Mouse (Mus musculus) hindbrain, embryonic 14.5 days (tissue): Measurements from ENCODE around the gene Atxn1. TPM values are rescaled to one million over a fixed set of nuclear protein-coding genes. Genes with fewer than 3 reads are reported as not detected.

ENCODE experiments used
- ATAC-seq: fragments of 200-750 bp; cut with Nextera tagmentation; 2 replicates; pipeline ENCODE4 v1.8.0; 2017; ENCODE audit warnings: moderate number of reproducible peaks, mild to moderate bottlenecking, moderate TSS enrichment, moderate library complexity; ENCODE audit not compliant: low FRiP score
- DNase-seq: peaks from one replicate; pipeline ENCODE4 v3.0.0-alpha.2; 2015; ENCODE audit warnings: low spot score
- H3K27ac ChIP-seq: fragments of 300-500 bp; sonication (generic); 2 replicates; pipeline ENCODE4 v1.5.1; 2014; ENCODE audit warnings: mild to moderate bottlenecking, moderate library complexity
- H3K27me3 ChIP-seq: fragments of 300-500 bp; sonication (generic); 2 replicates; pipeline ENCODE4 v1.6.1; 2014; ENCODE audit warnings: mild to moderate bottlenecking, low read length, mixed read lengths; ENCODE audit not compliant: control insufficient read depth, insufficient read depth
- H3K36me3 ChIP-seq: fragments of 300-500 bp; sonication (generic); replicated peaks from 2 replicates; pipeline ENCODE4 v1.6.1; 2014; ENCODE audit not compliant: control insufficient read depth, insufficient read depth
- H3K4me1 ChIP-seq: fragments of 300-500 bp; sonication (generic); replicated peaks from 2 replicates; pipeline ENCODE4 v1.6.1; 2014; ENCODE audit warnings: antibody characterized with exemption, low read length, mixed read lengths; ENCODE audit not compliant: control insufficient read depth, insufficient read depth
- H3K4me2 ChIP-seq: fragments of 300-500 bp; sonication (generic); replicated peaks from 2 replicates; pipeline ENCODE4 v1.6.1; 2014; ENCODE audit warnings: mild to moderate bottlenecking, moderate library complexity
- H3K4me3 ChIP-seq: fragments of 300-500 bp; sonication (generic); replicated peaks from 2 replicates; pipeline ENCODE4 v1.5.1; 2014; ENCODE audit warnings: mild to moderate bottlenecking, low read length
- H3K9ac ChIP-seq: fragments of 300-500 bp; sonication (generic); 2 replicates; pipeline ENCODE4 v1.6.1; 2014
- H3K9me3 ChIP-seq: fragments of 300-500 bp; sonication (generic); 2 replicates; pipeline ENCODE4 v1.6.1; 2016; ENCODE audit warnings: low read length; ENCODE audit not compliant: control insufficient read depth
- WGBS: fragments of 180-500 bp; shearing (Covaris S2); extraction: QIAGEN DNeasy Blood & Tissue Kit; methylation state at CpG from one replicate; pipeline ENCODE4 v1.1.7; 2014; 5-methylcytosine and 5-hydroxymethylcytosine counted together
- polyA plus RNA-seq: library from polyadenylated mRNA; unstranded; fragments of >200 nt; fragmentation: Nextera tagmentation; extraction: Ambion mirVana; gene quantifications from 2 replicates; pipeline ENCODE4 v1.2.1, GENCODE M21; 2014

The Atxn1 gene
- polyA plus RNA-seq, 1 experiment from 2014 or later = 8.1 TPM

GRCm38 (mm10) chr13:45911848-45912247 is 53.0 kb downstream of the Atxn1 start:
- DNase-seq (no peak), ATAC-seq (no peak)
- no peak overlapping the region for H3K9ac ChIP-seq
- no peak overlapping the region for H3K27ac ChIP-seq
- H3K9me3 ChIP-seq = no peaks in the 10 kb centered on the region
- no peaks in the 10 kb centered on the region for H3K36me3 ChIP-seq
- H3K27me3 ChIP-seq = no peaks in the 10 kb centered on the region
- H3K4me1 ChIP-seq = peaks cover 9% of the 10 kb centered on the region; the same call in 1 of the 2 replicates
- 80% methylated on average over 7 of the region's 7 CpGs for WGBS
- no peak overlapping the region for H3K4me2 ChIP-seq
- no peak overlapping the region for H3K4me3 ChIP-seq

- Histone ChIP-seq H3K9me3 (no peaks in the 10 kb centered on the region), H3K4me3 (no peak overlapping the region)
These were observed 53.7 kb downstream of the Atxn1 start for GRCm38 (mm10) chr13:45911069-45911468.

DNA sequence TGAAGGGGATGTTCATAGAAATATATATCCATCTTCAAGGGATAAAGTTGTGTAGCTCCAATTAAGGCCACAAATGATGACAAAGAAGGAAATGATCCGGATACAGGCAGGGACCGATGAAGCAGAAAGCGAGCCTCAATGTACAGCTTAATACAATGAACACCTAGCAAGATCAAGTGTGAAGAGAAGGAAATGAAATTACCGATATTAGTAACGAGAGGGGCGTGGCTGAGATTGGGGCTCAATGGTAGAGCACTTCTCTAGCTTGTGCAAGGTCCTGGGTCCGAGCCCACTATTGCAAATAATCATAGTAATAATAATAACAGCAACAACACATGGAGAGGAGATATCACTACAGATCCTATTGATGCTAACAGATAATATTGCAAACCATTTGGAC is 54.5 kb downstream of the Atxn1 start:
- H3K27me3 ChIP-seq = no peaks in the 10 kb centered on the region
- 91% methylated on average over 7 of the region's 7 CpGs for whole genome bisulfite sequencing
- no peak overlapping the region for H3K27ac ChIP-seq
- DNase-seq (no peak), ATAC-seq (no peak)
- H3K9ac ChIP-seq = no peak overlapping the region
- H3K4me3 ChIP-seq = no peak overlapping the region
- H3K4me2 ChIP-seq = no peak overlapping the region
- no peaks in the 10 kb centered on the region for H3K9me3 ChIP-seq
- peaks cover 15% of the 10 kb centered on the region; the same call in 1 of the 2 replicates for H3K4me1 ChIP-seq
- H3K36me3 ChIP-seq = no peaks in the 10 kb centered on the region

More at GRCm38 (mm10) chr13:45911069-45911468, 53.7 kb downstream of the Atxn1 start:
- H3K4me1 ChIP-seq = peaks cover 15% of the 10 kb centered on the region; the same call in 1 of the 2 replicates
- no peak for DNase-seq
- H3K36me3 ChIP-seq = no peaks in the 10 kb centered on the region
- H3K9ac ChIP-seq = no peak overlapping the region
- H3K4me2 ChIP-seq = no peak overlapping the region
- no peaks in the 10 kb centered on the region for H3K27me3 ChIP-seq
- 86% methylated on average over 5 of the region's 5 CpGs for WGBS
- ATAC-seq = no peak
- H3K27ac ChIP-seq = no peak overlapping the region

GRCm38 (mm10) chr13:45907181-45907691 is 57.6 kb downstream of the Atxn1 start:
- H3K4me1 ChIP-seq = peaks cover 20% of the 10 kb centered on the region; the same call in 1 of the 2 replicates
- no peak overlapping the region for H3K27ac ChIP-seq
- no peak overlapping the region for H3K4me3 ChIP-seq
- ATAC-seq (peak; percentile 64; the same call in 1 of the 2 replicates), DNase-seq (peak; percentile 48)
- 68% methylated on average over 6 of the region's 6 CpGs for WGBS
- no peaks in the 10 kb centered on the region for H3K9me3 ChIP-seq
- no peaks in the 10 kb centered on the region for H3K36me3 ChIP-seq
- H3K4me2 ChIP-seq = no peak overlapping the region
- no peak overlapping the region for H3K9ac ChIP-seq
- no peaks in the 10 kb centered on the region for H3K27me3 ChIP-seq

GRCm38 (mm10) chr13:45906438-45907166 is 58.2 kb downstream of the Atxn1 start:
- H3K4me1 ChIP-seq = peaks cover 20% of the 10 kb centered on the region; the same call in 1 of the 2 replicates
- no peaks in the 10 kb centered on the region for H3K27me3 ChIP-seq
- no peaks in the 10 kb centered on the region for H3K9me3 ChIP-seq
- DNase-seq (no peak), ATAC-seq (no peak)
- 70% methylated on average over 10 of the region's 10 CpGs for WGBS
- no peak overlapping the region for H3K27ac ChIP-seq
- H3K9ac ChIP-seq = no peak overlapping the region
- H3K4me2 ChIP-seq = no peak overlapping the region
- H3K4me3 ChIP-seq = no peak overlapping the region
- H3K36me3 ChIP-seq = no peaks in the 10 kb centered on the region

DNA sequence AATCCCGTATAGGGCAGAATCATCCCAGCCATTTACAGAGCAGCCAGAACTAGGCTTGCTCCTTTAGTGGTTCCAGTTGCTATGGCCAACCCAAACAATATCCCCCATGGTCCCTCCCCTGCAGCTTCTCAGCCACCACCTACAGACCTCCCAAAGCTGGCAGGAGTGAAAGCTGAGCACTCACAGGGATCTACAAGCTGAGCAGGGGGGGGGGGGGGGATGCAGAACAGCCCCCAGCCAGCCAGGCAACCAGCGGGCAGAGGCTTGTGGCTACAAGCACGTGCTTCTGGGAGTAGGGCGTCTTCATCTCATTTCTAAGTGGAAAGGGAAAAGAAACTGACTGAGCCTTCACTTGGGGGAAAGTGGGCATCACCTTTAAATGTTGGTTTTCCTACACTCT is 59.9 kb downstream of the Atxn1 start:
- Histone ChIP-seq H3K27me3 (no peaks in the 10 kb centered on the region), H3K4me2 (0 out of 2 replicates have a peak overlapping the region, but pooled peaks have one; percentile 10), H3K36me3 (no peaks in the 10 kb centered on the region), H3K4me1 (peaks cover 20% of the 10 kb centered on the region; the same call in 1 of the 2 replicates), H3K9me3 (no peaks in the 10 kb centered on the region), H3K4me3 (no peak overlapping the region), H3K27ac (no peak overlapping the region), H3K9ac (no peak overlapping the region)
- 34% methylated on average over 4 of the region's 4 CpGs for WGBS
- ATAC-seq (peak; percentile 62; the same call in 1 of the 2 replicates), DNase-seq (no peak)

DNA sequence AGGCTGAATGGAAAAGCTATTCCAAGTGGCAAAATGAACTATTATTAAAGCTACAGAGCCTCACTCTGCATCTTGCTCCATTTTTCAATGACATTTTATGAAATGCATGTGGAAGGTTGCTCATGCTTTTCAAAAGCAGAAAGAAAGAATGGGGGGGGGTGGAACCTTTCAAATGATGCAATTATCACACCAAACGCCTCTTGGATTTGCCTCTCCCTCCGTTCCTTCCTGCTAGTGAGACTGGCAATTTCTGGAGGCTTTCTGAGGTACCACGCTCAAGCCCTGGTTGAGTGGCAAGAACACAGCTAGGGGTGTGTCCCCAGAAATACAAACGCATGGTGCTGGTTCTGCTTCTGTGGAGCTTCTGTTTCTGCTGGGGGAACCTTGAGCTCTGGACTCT is 60.4 kb downstream of the Atxn1 start:
- Histone ChIP-seq H3K36me3 (no peaks in the 10 kb centered on the region), H3K27ac (no peak overlapping the region), H3K9me3 (no peaks in the 10 kb centered on the region), H3K9ac (no peak overlapping the region), H3K4me2 (0 out of 2 replicates have a peak overlapping the region, but pooled peaks have one; percentile 10), H3K4me3 (no peak overlapping the region), H3K27me3 (no peaks in the 10 kb centered on the region), H3K4me1 (peaks cover 20% of the 10 kb centered on the region; the same call in 1 of the 2 replicates)
- no peak for ATAC-seq
- 64% methylated on average over 4 of the region's 4 CpGs for WGBS
- DNase-seq = no peak

DNA sequence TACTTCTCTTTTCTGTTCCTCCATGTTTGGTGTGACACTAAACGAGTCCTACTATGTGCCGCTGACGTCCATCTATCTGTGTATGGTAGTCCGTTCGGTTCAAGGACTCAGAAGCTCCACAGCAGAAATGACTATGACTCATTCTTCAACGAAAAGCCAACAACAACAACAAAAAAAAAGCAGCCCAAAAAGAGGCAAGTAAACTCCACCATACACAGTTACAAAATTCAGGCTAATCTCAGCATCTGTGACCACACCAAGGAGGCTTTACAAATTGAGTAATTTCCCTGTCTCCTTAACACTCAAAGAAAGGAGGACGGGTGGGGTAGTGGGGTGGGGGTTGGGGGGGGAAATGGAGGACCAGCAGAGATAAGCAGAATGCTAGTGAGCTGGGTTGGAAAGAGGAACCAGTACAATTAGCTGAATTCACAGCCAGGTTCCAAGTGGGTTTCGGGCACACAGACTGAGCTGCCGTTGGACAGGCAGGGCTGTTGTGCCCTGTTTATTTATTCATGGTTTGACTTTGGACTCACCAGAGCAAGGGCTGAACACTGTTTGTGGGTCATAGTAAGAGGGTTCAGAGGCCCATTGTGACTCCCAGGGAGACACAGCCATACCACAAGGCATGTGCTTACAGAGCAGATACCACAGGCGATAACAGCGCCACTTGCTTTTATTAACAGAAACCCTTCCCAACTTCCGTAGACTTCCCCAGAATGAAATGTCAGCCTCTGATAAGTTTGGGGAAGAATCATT is 61.1 kb downstream of the Atxn1 start:
- no peak for DNase-seq
- WGBS = 71% methylated on average over 12 of the region's 12 CpGs
- H3K27ac ChIP-seq = no peak overlapping the region

DNA sequence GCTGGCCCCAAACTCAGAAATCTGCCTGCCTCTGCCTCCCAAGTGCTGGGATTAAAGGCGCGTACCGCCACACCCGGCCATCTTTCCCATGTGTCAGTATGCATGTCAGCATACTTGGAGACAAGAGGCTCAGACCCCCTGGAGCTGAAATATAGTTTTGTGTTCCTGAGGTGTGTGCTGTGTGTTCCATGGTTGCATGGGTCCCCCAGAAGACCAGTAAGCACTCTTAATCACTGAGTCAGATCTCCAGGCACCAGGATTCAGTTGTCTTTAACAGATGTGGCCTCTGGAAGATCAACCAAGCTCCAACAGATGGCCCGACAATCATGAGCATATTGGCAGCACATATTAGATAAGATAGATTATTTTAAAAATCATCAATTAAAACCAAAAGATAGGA is 62.4 kb downstream of the Atxn1 start:
- no peak for ATAC-seq
- DNase-seq = no peak
- H3K9me3 ChIP-seq = no peaks in the 10 kb centered on the region
- peaks cover 18% of the 10 kb centered on the region; the same call in 1 of the 2 replicates for H3K4me1 ChIP-seq
- no peak overlapping the region for H3K27ac ChIP-seq
- no peaks in the 10 kb centered on the region for H3K36me3 ChIP-seq
- H3K4me3 ChIP-seq = no peak overlapping the region
- H3K9ac ChIP-seq = no peak overlapping the region
- H3K27me3 ChIP-seq = no peaks in the 10 kb centered on the region
- no peak overlapping the region for H3K4me2 ChIP-seq
- 98% methylated on average over 5 of the region's 5 CpGs for WGBS

More for the DNA sequence above, 61.1 kb downstream of the Atxn1 start:
- Histone ChIP-seq H3K36me3 (no peaks in the 10 kb centered on the region), H3K9me3 (no peaks in the 10 kb centered on the region), H3K4me3 (no peak overlapping the region), H3K27me3 (no peaks in the 10 kb centered on the region), H3K4me1 (peaks cover 20% of the 10 kb centered on the region; the same call in 1 of the 2 replicates), H3K9ac (no peak overlapping the region), H3K4me2 (no peak overlapping the region)
- no peak for ATAC-seq
